Mouse (Mus musculus) hindbrain, postnatal 0 days (tissue): ENCODE data around the gene Ndufaf8. TPM values are rescaled to one million over a fixed set of nuclear protein-coding genes. Genes with fewer than 3 reads are reported as not detected.

ENCODE experiments used
- ATAC-seq: fragments of 200-750 bp; cut with Nextera tagmentation; 2 replicates; pipeline ENCODE4 v1.8.0; 2017; ENCODE audit warnings: mild to moderate bottlenecking, moderate TSS enrichment, moderate library complexity
- DNase-seq: peaks from one replicate; pipeline ENCODE4 v3.0.0-alpha.2; 2015; ENCODE audit warnings: low spot score
- H3K27ac ChIP-seq: fragments of 300-500 bp; sonication (generic); 2 replicates; pipeline ENCODE4 v1.5.1; 2014; ENCODE audit warnings: mild to moderate bottlenecking
- H3K27me3 ChIP-seq: fragments of 300-500 bp; sonication (generic); 2 replicates; pipeline ENCODE4 v1.6.1; 2014; ENCODE audit warnings: low read length, mixed read lengths; ENCODE audit not compliant: insufficient read depth
- H3K36me3 ChIP-seq: fragments of 300-500 bp; sonication (generic); 2 replicates; pipeline ENCODE4 v1.6.1; 2014; ENCODE audit warnings: low read length, mixed read lengths; ENCODE audit not compliant: insufficient read depth
- H3K4me1 ChIP-seq: fragments of 300-500 bp; sonication (generic); 2 replicates; pipeline ENCODE4 v1.6.1; 2014; ENCODE audit warnings: antibody characterized with exemption, low read length, mixed read lengths; ENCODE audit not compliant: insufficient read depth
- H3K4me2 ChIP-seq: fragments of 300-500 bp; sonication (generic); 2 replicates; pipeline ENCODE4 v1.6.1; 2014; ENCODE audit warnings: low read depth, mild to moderate bottlenecking, low read length, moderate library complexity, mixed read lengths
- H3K4me3 ChIP-seq: fragments of 300-500 bp; sonication (generic); 2 replicates; pipeline ENCODE4 v1.5.1; 2014; ENCODE audit warnings: low read length
- H3K9ac ChIP-seq: fragments of 300-500 bp; sonication (generic); replicated peaks from 2 replicates; pipeline ENCODE4 v1.6.1; 2014; ENCODE audit warnings: mild to moderate bottlenecking, low read length, moderate library complexity, mixed read lengths
- H3K9me3 ChIP-seq: fragments of 300-500 bp; sonication (generic); 2 replicates; pipeline ENCODE4 v1.6.1; 2016; ENCODE audit warnings: low read length, mixed read lengths
- CTCF ChIP-seq: IDR thresholded peaks from 2 replicates; pipeline ENCODE4 v1.5.1; 2016; ENCODE audit warnings: antibody characterized with exemption, control low read depth, low read depth
- WGBS: fragments of 180-500 bp; shearing (Covaris S2); extraction: QIAGEN DNeasy Blood & Tissue Kit; methylation state at CpG from one replicate; pipeline ENCODE4 v1.1.7; 2014; 5-methylcytosine and 5-hydroxymethylcytosine counted together
- polyA plus RNA-seq: library from polyadenylated mRNA; unstranded; fragments of >200 nt; fragmentation: Nextera tagmentation; extraction: Ambion mirVana; gene quantifications from 2 replicates; pipeline ENCODE4 v1.2.1, GENCODE M21; 2015
- total RNA-seq: library from RNA; depleted of rRNA; stranded (reverse); fragments of >200 nt; gene quantifications from 2 replicates; pipeline ENCODE4 v1.2.3, GENCODE M21; 2014

The Ndufaf8 gene
- total and polyA plus RNA-seq, 2 experiments from 2014 or later, result 56.1 to 62.7 TPM

DNA sequence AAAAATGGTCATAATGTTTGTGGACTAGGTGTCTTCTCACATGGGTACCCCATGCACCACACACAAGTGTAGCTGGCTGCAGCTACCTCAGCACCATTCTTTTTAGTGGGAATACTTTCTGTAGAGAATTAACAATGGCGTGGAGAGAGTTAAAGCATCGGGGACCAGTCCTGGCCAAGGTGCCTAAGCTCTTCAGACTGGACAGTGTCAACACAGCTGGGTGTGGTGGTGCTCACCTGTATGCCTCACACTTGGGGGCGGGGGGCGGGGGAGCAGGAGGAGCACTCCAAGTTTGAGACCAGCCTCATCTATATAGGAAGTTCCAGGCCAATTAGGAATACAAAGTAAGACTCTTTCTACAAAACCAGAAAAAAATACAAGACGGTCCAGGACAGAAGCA is 35.4 kb downstream of the Ndufaf8 start:
- DNase-seq, result no peak
- H3K27ac ChIP-seq, result no peak overlapping the region
- H3K36me3 ChIP-seq, result peaks cover 16% of the 10 kb centered on the region
- no peak overlapping the region for H3K4me3 ChIP-seq
- WGBS, result 96% methylated on average over 5 of the region's 5 CpGs
- ATAC-seq, result no peak
- no peak overlapping the region for H3K9ac ChIP-seq
- peaks cover 3% of the 10 kb centered on the region; the same call in 1 of the 2 replicates for H3K4me1 ChIP-seq
- H3K27me3 ChIP-seq, result no peaks in the 10 kb centered on the region
- no peak for TF ChIP-seq CTCF
- no peak overlapping the region for H3K4me2 ChIP-seq
- no peaks in the 10 kb centered on the region for H3K9me3 ChIP-seq

DNA sequence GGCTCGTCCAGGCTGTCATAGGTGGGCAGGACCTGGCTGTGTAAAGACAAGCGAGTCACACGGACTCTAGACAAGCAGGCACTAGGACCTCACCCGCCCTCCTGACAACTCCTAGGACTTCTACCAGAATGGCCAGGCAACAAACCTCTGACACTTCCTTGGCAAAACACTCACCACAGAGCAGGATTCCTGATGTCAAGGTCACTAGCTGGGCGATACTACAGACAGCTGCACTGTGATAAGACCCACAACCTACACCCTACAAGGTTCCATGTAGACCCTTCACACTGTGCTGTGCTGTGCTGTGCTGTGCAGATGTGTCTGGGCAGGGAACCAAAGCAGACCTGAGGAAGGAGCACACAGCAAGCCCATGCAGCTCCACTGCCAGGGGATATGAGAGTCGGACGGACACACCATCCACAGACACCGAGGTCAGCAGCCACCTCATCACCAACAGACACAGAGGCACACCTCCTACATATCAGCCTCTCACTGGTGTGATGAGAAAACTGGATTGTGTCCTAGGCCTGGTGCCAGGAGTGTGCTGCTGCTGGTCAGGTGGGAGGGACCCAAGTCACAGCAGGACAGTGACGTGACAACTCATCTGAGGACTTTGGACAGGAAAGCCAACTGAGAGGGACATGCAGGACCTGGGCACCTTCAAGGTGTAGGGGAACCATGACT is 36.3 kb downstream of the Ndufaf8 start:
- H3K9me3 ChIP-seq, result no peaks in the 10 kb centered on the region
- H3K4me1 ChIP-seq, result peaks cover 3% of the 10 kb centered on the region; the same call in 1 of the 2 replicates
- no peak overlapping the region for H3K4me2 ChIP-seq
- WGBS, result 90% methylated on average over 9 of the region's 9 CpGs
- peaks cover 16% of the 10 kb centered on the region for H3K36me3 ChIP-seq
- H3K4me3 ChIP-seq, result no peak overlapping the region
- H3K9ac ChIP-seq, result no peak overlapping the region
- no peak for ATAC-seq
- TF ChIP-seq CTCF, result no peak
- DNase-seq, result no peak
- H3K27ac ChIP-seq, result no peak overlapping the region
- no peaks in the 10 kb centered on the region for H3K27me3 ChIP-seq

GRCm38 (mm10) chr11:120136195-120136594 is 37.5 kb downstream of the Ndufaf8 start:
- no peak for TF ChIP-seq CTCF
- no peaks in the 10 kb centered on the region for H3K27me3 ChIP-seq
- no peak overlapping the region for H3K4me2 ChIP-seq
- ATAC-seq, result no peak
- H3K27ac ChIP-seq, result no peak overlapping the region
- H3K9me3 ChIP-seq, result no peaks in the 10 kb centered on the region
- H3K36me3 ChIP-seq, result peaks cover 11% of the 10 kb centered on the region
- no peak overlapping the region for H3K9ac ChIP-seq
- no peak overlapping the region for H3K4me3 ChIP-seq
- peaks cover 3% of the 10 kb centered on the region; the same call in 1 of the 2 replicates for H3K4me1 ChIP-seq
- WGBS, result 62% methylated on average over 8 of the region's 8 CpGs
- no peak for DNase-seq

DNA sequence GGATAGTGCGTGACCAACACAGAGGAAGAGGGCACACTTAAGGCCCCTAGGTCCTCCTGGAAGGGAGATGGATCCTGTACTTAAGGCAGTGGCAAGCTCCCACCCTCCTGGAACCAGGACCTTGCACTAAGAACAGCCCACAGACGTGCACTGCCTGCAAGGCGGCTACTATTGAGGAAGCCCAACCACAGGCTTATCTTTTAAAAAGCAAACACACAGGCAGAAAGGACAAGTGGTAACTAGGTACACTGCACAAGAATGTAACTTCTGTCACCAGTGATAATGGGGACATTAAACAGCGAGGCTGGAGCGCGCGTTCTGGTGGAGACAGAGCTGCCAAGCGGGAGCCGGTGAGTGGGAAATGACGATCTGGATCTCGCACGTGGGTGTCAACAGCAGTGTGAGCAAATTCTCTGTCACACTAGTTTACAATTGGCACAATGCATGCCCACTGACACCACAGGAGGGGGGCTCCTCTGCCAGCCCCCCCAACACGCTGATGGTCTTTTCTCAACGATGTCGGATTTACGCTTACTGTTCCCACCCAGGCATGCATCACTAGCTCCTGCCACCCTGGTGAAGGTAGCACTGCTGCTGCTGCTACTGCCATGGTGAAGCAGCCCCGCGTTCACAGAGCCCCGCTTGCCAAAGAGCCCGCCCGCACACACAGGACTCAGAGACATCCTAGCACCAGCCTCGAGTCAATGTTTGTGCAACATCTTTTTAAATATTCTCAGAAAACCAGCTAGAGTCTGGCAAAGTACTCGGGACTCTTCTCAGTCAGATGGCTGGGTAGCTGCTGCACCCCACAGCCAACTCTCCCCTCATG is 38.3 kb downstream of the Ndufaf8 start:
- no peak for ATAC-seq
- 37% methylated on average over 23 of the region's 23 CpGs for WGBS
- no peak for TF ChIP-seq CTCF
- peaks cover 3% of the 10 kb centered on the region; the same call in 1 of the 2 replicates for H3K4me1 ChIP-seq
- H3K9ac ChIP-seq, result no peak overlapping the region
- H3K4me2 ChIP-seq, result no peak overlapping the region
- peak; percentile 5 for DNase-seq
- H3K36me3 ChIP-seq, result peaks cover 8% of the 10 kb centered on the region; the same call in 1 of the 2 replicates
- H3K27ac ChIP-seq, result no peak overlapping the region
- no peaks in the 10 kb centered on the region for H3K27me3 ChIP-seq
- H3K4me3 ChIP-seq, result no peak overlapping the region
- H3K9me3 ChIP-seq, result no peaks in the 10 kb centered on the region

DNA sequence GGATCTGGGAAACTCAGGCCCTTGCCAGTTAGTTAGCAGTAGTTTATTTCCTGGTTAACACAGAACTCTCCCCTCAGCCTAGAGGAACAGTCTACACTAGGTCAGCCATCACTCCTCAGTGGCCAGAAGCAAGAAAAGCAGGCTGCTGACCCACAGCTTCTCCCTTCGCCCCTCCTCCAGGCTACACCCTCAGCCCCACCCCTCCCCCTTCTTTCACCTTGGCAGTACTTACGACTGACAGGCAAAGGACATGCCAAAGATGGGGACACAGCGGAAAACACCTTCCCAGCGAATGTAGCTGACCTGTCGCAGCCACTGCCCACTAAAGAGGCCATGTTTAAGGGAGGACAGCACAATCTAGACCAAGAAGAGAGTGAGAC is 38.9 kb downstream of the Ndufaf8 start:
- peaks cover 3% of the 10 kb centered on the region; the same call in 1 of the 2 replicates for H3K4me1 ChIP-seq
- 59% methylated on average over 5 of the region's 5 CpGs for WGBS
- H3K36me3 ChIP-seq, result peaks cover 2% of the 10 kb centered on the region; the same call in 1 of the 2 replicates
- H3K9ac ChIP-seq, result no peak overlapping the region
- no peak overlapping the region for H3K27ac ChIP-seq
- no peak overlapping the region for H3K4me2 ChIP-seq
- no peak for TF ChIP-seq CTCF
- DNase-seq (no peak), ATAC-seq (no peak)
- no peaks in the 10 kb centered on the region for H3K9me3 ChIP-seq
- H3K27me3 ChIP-seq, result no peaks in the 10 kb centered on the region
- H3K4me3 ChIP-seq, result no peak overlapping the region

DNA sequence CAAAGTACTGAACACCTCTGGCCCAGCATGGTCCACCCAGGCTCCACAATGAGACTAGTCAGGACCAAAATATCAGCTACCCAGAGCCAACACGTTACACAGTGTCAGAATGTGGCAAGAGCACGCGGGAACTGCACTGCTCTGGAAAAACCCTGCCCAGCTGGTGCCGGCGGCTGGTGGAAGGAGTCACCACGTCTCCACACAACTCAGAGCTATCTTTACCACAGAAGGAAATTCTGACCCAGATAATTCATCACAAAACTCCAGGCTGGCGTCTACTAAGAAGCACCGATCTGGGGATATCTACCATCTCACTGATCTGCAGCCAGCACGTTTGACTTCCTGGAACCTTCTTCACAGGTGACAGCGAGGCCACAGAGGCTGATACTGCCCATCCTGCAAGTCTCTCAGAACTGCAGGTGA is 40.6 kb downstream of the Ndufaf8 start:
- DNase-seq (no peak), ATAC-seq (no peak)
- TF ChIP-seq CTCF, result no peak
- no peak overlapping the region for H3K4me3 ChIP-seq
- H3K27ac ChIP-seq, result no peak overlapping the region
- peaks cover 7% of the 10 kb centered on the region for H3K4me1 ChIP-seq
- H3K9me3 ChIP-seq, result no peaks in the 10 kb centered on the region
- WGBS, result 90% methylated on average over 10 of the region's 10 CpGs
- no peak overlapping the region for H3K9ac ChIP-seq
- no peaks in the 10 kb centered on the region for H3K27me3 ChIP-seq
- H3K36me3 ChIP-seq, result no peaks in the 10 kb centered on the region; the same call in 1 of the 2 replicates
- H3K4me2 ChIP-seq, result no peak overlapping the region
